Mouse (Mus musculus) olfactory bulb, adult 2 months (tissue): ENCODE data around the gene Ncan.

Source experiments
- CTCF ChIP-seq: fragments of 200-500 bp; IDR thresholded peaks from 2 replicates; pipeline ENCODE4 v1.5.1; 2012; ENCODE audit warnings: low read depth, mild to moderate bottlenecking, low read length, moderate library complexity; ENCODE audit not compliant: insufficient read depth
- POLR2A ChIP-seq: fragments of 200-500 bp; IDR thresholded peaks from 2 replicates; pipeline ENCODE4 v1.6.1; 2012; ENCODE audit warnings: mild to moderate bottlenecking, low read depth, low read length, moderate library complexity; ENCODE audit not compliant: insufficient read depth

- TF ChIP-seq CTCF (no peak), POLR2A (peak; percentile 96)
Observed at GRCm38 (mm10) chr8:70120667-70121066, at the start of gene Ncan.
